Mouse (Mus musculus): Measurements from ENCODE around the gene Usp6nl. TPM values are rescaled to one million over a fixed set of nuclear protein-coding genes. Genes with fewer than 3 reads are reported as not detected.

Gene Usp6nl
- polyA plus RNA-seq, 1 experiment from 2014 or later = 9.5 TPM

DNA sequence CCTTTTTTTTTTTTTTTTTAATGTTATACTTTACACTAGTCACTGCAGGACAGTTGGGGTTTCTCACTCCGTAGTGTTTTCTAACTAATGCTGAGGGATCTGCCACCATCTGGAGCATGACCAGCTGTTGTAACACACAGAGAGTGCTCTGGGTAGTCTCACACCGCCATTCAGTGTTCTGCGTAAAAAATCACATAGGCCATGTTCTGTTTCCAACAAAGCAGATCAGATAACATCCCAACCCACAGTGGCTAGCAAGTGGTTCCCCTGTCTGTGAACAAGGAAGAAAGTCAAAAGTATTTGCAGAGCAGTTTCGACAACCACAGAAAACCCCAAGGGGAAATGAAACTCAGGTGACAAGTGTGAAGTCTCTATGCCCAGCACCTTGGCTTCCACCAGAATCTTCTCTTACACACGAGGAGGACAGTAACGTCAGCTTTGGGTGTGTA lies 13.1 kb upstream of the Usp6nl start:
- no peaks in the 10 kb centered on the region for H3K9me3 ChIP-seq (replicated peaks)
- no peak overlapping the region for H3K4me2 ChIP-seq (replicated peaks)
- no peak overlapping the region for H3K9ac ChIP-seq
- H3K36me3 ChIP-seq = no peaks in the 10 kb centered on the region
- H3K27me3 ChIP-seq = no peaks in the 10 kb centered on the region
- no peak overlapping the region for H3K27ac ChIP-seq (replicated peaks)
- H3K4me1 ChIP-seq = no peaks in the 10 kb centered on the region
- WGBS = 52% methylated on average over 6 of the region's 6 CpGs
- H3K4me3 ChIP-seq (replicated peaks) = no peak overlapping the region
- no peak for ATAC-seq (ENCODE audit: insufficient number of reproducible peaks, low FRiP score, low TSS enrichment, low read depth)

DNA sequence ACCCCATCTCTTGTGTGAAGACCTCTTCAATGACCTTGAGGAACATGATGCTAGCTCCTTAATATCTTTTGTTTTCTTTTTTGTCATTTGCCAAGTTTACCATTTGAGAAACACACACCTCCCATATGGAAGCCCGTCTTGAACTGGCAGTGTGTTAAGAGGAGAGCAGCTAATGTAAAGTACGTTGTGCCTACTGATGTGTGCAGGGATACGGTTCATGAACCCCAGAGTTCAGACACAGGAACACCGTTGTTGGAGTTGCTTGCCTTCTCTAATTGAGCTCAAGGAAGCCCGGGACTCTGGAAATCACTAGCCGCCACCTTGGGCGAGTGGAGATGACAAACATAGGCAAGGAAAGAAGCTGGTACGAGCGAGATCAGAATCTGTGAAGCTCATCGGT lies 9.7 kb upstream of the Usp6nl start:
- no peak for ATAC-seq (ENCODE audit: insufficient number of reproducible peaks, low FRiP score, low TSS enrichment, low read depth)
- Histone ChIP-seq H3K9ac (no peak overlapping the region), H3K9me3 (replicated peaks) (no peaks in the 10 kb centered on the region), H3K4me3 (replicated peaks) (no peak overlapping the region), H3K27me3 (no peaks in the 10 kb centered on the region), H3K36me3 (no peaks in the 10 kb centered on the region), H3K4me1 (no peaks in the 10 kb centered on the region), H3K27ac (replicated peaks) (no peak overlapping the region), H3K4me2 (replicated peaks) (no peak overlapping the region)
- WGBS = 79% methylated on average over 10 of the region's 10 CpGs

DNA sequence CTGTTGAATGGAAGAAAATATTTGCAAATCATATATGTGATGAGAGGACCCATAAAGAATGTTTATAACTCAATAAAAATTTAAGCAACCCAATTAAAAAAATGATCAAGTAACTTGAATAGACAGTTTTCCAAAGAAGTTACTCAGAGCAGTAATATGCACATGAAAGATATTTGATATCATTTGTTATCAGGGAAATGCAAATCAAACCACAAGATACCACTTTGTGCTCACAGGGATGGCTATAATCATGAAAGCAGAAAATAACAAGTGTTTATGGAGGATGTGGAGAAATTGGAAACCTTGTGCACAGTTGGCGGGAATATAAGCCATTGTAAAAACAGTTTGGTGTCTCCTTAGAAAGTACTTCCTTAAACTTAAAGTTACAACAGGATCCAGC lies 8.7 kb upstream of the Usp6nl start:
- H3K4me2 ChIP-seq (replicated peaks) = no peak overlapping the region
- no peaks in the 10 kb centered on the region for H3K36me3 ChIP-seq
- H3K9ac ChIP-seq = no peak overlapping the region
- H3K27me3 ChIP-seq = no peaks in the 10 kb centered on the region
- no peak for ATAC-seq (ENCODE audit: insufficient number of reproducible peaks, low FRiP score, low TSS enrichment, low read depth)
- no peaks in the 10 kb centered on the region for H3K9me3 ChIP-seq (replicated peaks)
- H3K4me1 ChIP-seq = no peaks in the 10 kb centered on the region
- H3K27ac ChIP-seq (replicated peaks) = no peak overlapping the region
- no peak overlapping the region for H3K4me3 ChIP-seq (replicated peaks)
- 83% methylated on average over 1 of the region's 1 CpGs for WGBS

DNA sequence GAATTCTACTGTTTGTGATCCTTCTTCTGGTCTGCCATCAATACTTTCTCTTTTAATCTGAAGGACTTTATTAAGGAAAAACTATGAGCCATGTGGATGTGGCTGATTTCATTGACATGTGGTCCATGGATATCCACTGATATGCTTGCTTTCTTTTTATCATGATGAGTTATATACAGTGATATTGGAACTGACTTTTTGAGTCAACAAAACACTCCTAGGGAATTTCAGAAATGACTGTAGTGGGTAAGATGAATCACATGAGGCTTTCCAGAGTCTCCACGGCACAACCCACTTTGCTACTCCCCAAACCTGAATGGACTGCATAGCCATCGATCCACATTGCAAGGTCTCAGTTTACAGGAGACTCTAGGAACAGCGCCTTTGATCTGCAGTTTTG lies 2.3 kb upstream of the Usp6nl start:
- ATAC-seq (ENCODE audit: insufficient number of reproducible peaks, low FRiP score, low TSS enrichment, low read depth) = no peak
- no peak overlapping the region for H3K4me2 ChIP-seq (replicated peaks)
- no peaks in the 10 kb centered on the region for H3K27me3 ChIP-seq
- no peak overlapping the region for H3K4me3 ChIP-seq (replicated peaks)
- H3K9ac ChIP-seq = no peak overlapping the region
- no peaks in the 10 kb centered on the region for H3K9me3 ChIP-seq (replicated peaks)
- H3K36me3 ChIP-seq = no peaks in the 10 kb centered on the region
- 39% methylated on average over 3 of the region's 3 CpGs for WGBS
- no peak overlapping the region for H3K27ac ChIP-seq (replicated peaks)
- peaks cover 22% of the 10 kb centered on the region for H3K4me1 ChIP-seq

DNA sequence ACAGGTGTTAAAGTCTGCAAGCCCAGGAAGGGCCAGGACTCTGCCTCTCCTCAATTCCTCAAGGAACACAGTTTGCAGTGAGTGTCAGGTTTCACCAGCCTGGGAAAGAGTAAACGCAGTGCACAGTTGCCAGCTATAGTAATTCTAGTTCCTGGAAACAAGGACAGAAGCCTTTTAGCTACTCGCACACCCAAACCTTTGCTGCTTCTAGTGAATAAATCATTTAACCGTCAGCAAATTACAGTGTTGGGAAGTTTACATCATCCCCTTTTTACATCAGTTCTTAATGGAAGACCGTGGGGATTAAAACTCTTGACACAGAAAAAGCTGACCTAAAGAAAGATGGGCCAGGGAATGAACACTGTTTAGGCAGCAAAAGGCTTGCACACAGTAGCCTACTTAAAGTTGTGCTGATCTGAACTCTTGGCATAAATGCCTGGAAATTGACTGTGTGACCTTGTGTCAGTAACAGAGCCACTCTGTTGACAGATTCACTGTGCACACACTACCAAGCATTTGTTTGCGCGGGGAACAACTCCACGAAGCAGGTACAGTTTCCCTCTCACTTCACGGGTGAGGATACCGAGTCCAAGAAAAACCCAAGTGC lies 595 bp upstream of the Usp6nl start:
- peak overlapping the region; percentile 69 for H3K4me2 ChIP-seq (replicated peaks)
- peak overlapping the region; percentile 96 for H3K4me3 ChIP-seq (replicated peaks)
- peak; percentile 32; the same call in 1 of the 2 replicates for ATAC-seq (ENCODE audit: insufficient number of reproducible peaks, low FRiP score, low TSS enrichment, low read depth)
- H3K9me3 ChIP-seq (replicated peaks) = no peaks in the 10 kb centered on the region
- no peaks in the 10 kb centered on the region for H3K36me3 ChIP-seq
- peaks cover 26% of the 10 kb centered on the region for H3K4me1 ChIP-seq
- H3K9ac ChIP-seq = peak overlapping the region; percentile 88
- no peaks in the 10 kb centered on the region for H3K27me3 ChIP-seq
- WGBS = 5% methylated on average over 9 of the region's 9 CpGs
- peak overlapping the region; percentile 98 for H3K27ac ChIP-seq (replicated peaks)

DNA sequence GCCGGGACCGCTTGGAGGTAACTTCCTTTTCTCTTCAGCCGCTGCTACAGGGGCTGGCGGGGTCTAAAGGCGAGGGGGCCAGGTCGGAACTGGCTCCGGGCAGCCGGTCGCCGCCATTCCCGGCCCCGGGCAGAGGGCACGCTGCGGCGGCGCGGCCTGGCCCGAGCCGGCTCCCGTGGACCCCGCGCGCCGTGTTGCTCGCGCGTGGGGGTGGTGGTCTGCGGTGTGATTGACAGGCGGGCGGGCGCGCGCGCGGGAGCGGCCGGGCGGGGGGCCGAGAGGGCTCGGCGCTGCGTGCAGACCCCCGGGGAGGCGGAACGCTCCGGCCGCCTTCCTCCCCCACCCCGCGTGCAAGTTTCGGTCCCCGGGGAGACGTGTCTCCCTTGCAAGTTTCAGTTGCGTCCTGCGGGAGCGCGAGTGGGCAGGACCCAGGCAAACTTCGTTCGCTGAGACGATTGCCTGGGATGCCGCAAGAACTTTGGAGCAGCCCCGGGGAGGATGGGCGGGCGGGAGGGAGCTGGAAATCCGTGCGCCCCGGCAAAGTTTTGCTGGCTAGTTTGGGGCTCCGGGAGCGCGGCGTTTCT lies 563 bp downstream of the Usp6nl start:
- WGBS = under 1% methylated on average over 65 of the region's 70 CpGs

DNA sequence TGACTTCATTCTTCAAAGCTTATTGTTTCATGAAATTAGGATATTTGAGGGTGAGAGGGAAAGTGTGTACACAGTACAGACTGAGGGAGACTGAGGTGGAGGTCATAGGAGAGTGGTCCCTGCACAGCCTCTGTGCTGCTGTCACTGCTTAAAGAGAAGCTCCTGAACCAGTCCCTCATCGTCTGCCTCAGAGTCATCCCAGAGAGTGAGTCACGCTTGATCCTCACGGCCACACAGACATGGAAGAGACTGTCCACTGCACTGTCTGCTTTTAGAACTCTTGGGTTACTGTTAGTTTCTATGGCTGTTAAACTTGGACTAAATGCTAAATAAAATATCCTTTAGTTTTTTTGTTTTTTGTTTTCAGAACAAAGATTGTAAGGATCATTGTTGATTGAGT lies 3.2 kb downstream of the Usp6nl start:
- no peaks in the 10 kb centered on the region for H3K27me3 ChIP-seq
- H3K4me1 ChIP-seq = peaks cover 26% of the 10 kb centered on the region
- no peaks in the 10 kb centered on the region for H3K9me3 ChIP-seq (replicated peaks)
- no peak for ATAC-seq (ENCODE audit: insufficient number of reproducible peaks, low FRiP score, low TSS enrichment, low read depth)
- H3K4me3 ChIP-seq (replicated peaks) = no peak overlapping the region
- H3K27ac ChIP-seq (replicated peaks) = no peak overlapping the region
- H3K4me2 ChIP-seq (replicated peaks) = no peak overlapping the region
- H3K9ac ChIP-seq = no peak overlapping the region
- no peaks in the 10 kb centered on the region for H3K36me3 ChIP-seq
- 78% methylated on average over 3 of the region's 3 CpGs for WGBS

More for the DNA sequence above, 563 bp downstream of the Usp6nl start:
- Histone ChIP-seq H3K4me2 (replicated peaks) (peak overlapping the region; percentile 69), H3K9me3 (replicated peaks) (no peaks in the 10 kb centered on the region), H3K27ac (replicated peaks) (peak overlapping the region; percentile 98), H3K4me1 (peaks cover 26% of the 10 kb centered on the region), H3K27me3 (no peaks in the 10 kb centered on the region), H3K4me3 (replicated peaks) (peak overlapping the region; percentile 96), H3K9ac (peak overlapping the region; percentile 88), H3K36me3 (no peaks in the 10 kb centered on the region)
- ATAC-seq (ENCODE audit: insufficient number of reproducible peaks, low FRiP score, low TSS enrichment, low read depth) = peak; percentile 69

DNA sequence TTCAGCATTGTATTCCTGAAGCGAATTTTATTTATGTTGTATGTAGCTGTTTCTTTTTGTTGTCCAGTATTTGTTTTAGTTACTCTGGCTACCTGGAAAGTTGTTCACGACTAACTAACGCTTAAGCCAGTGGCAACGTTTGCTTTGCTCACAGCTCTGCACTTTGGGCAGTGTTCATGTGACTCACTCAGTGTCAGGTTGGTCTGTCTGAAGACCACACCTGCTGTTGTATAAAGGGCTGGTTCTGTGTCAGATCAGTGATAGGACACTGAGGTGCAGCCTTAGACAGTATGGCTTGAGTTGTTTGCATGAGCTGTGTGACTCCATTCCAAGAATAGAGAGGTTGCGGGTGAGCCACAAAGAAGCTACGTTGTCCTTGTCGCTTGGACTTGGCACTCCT lies 6.5 kb downstream of the Usp6nl start:
- ATAC-seq (ENCODE audit: insufficient number of reproducible peaks, low FRiP score, low TSS enrichment, low read depth) = no peak
- Histone ChIP-seq H3K4me1 (peaks cover 13% of the 10 kb centered on the region), H3K9me3 (replicated peaks) (no peaks in the 10 kb centered on the region), H3K4me2 (replicated peaks) (no peak overlapping the region), H3K27me3 (no peaks in the 10 kb centered on the region), H3K27ac (replicated peaks) (no peak overlapping the region), H3K4me3 (replicated peaks) (no peak overlapping the region), H3K36me3 (no peaks in the 10 kb centered on the region), H3K9ac (no peak overlapping the region)
- WGBS = 81% methylated on average over 7 of the region's 7 CpGs

DNA sequence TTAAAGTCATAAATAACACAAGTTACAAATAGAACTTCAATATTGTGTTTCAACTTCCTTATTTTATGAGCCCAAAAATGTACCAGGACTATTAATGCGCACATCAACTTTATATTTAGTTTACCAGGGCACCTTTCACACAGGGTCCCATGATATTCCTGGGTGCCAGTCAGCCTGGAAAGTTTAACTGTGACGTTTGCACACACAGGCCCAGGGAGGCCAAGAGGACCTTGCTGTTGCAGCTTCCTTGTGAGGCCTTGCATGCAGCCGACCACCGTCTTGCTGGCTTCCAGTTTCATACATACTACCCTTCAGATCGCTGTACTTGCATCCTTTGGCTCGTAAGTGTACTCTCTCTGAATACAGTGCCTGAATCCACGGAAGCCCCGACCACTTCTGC lies 8.3 kb downstream of the Usp6nl start:
- H3K4me3 ChIP-seq (replicated peaks) = no peak overlapping the region
- H3K27ac ChIP-seq (replicated peaks) = no peak overlapping the region
- 0 out of 2 replicates have a peak, but pooled peaks cover 6% of the 10 kb centered on the region for H3K4me1 ChIP-seq
- no peak for ATAC-seq (ENCODE audit: insufficient number of reproducible peaks, low FRiP score, low TSS enrichment, low read depth)
- no peak overlapping the region for H3K4me2 ChIP-seq (replicated peaks)
- 85% methylated on average over 8 of the region's 8 CpGs for WGBS
- no peak overlapping the region for H3K9ac ChIP-seq
- no peaks in the 10 kb centered on the region for H3K27me3 ChIP-seq
- no peaks in the 10 kb centered on the region for H3K36me3 ChIP-seq
- H3K9me3 ChIP-seq (replicated peaks) = no peaks in the 10 kb centered on the region

DNA sequence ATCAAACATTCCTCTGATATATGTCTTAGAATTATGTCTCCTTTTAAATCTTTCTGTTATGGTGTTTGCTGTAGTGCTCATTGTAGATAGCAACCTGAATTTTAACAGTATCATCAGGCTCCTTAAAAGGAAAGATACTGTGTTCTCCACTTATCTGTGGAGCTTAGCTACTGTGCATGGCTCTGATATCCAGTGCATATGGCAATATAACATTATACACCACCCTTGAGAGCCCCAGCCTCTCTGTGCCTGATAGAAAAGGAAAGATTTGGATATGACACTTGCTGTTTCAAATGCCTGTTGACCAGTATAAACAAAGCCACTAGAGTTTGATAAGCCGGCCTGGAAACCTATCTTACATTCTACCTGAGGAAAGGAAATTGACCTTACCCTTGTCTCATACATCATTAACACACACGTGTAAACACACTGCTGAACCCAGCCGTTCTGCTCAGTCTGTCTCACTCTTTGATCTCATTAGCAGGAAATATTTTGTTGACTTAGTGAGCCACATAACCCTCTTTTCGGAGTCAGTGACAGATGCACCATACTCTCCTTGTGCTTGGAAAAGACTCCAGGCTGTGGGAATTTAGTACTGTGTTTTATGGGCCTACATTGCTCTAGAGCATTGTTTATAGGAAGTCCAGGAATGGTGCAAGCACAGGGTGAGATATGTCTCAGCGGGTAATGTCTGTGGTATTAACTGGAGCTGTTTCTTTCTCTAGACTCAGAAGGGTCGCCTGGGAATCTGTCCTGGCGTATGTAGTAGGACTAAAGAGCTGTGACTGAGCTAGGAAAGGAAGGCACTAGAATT lies 9.1 kb downstream of the Usp6nl start:
- Histone ChIP-seq H3K4me2 (replicated peaks) (no peak overlapping the region), H3K9ac (no peak overlapping the region), H3K9me3 (replicated peaks) (no peaks in the 10 kb centered on the region), H3K27me3 (no peaks in the 10 kb centered on the region), H3K27ac (replicated peaks) (no peak overlapping the region), H3K36me3 (no peaks in the 10 kb centered on the region), H3K4me3 (replicated peaks) (no peak overlapping the region), H3K4me1 (0 out of 2 replicates have a peak, but pooled peaks cover 6% of the 10 kb centered on the region)
- no peak for ATAC-seq (ENCODE audit: insufficient number of reproducible peaks, low FRiP score, low TSS enrichment, low read depth)
- WGBS = 67% methylated on average over 7 of the region's 7 CpGs

DNA sequence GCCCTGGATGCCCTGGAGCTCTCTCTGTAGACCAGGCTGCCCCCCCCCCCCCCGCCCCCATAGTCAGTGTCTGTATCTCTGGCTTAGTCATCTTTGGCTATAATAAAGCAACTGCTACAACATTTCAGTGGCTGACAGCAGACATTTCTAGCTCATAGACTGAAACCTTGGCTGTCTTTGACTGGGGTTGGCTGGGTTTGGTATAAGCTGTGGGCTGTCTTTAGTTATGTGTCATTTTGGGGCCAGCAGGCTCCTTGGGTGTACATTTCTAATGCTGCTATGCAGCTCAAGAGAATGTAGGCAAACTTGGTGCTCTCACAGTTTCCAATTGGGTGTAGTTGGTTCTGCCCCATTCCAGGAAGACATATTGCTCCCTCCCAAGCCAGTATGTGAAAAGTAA lies 11.1 kb downstream of the Usp6nl start:
- no peak overlapping the region for H3K4me2 ChIP-seq (replicated peaks)
- no peak for ATAC-seq (ENCODE audit: insufficient number of reproducible peaks, low FRiP score, low TSS enrichment, low read depth)
- no peaks in the 10 kb centered on the region for H3K36me3 ChIP-seq
- no peak overlapping the region for H3K27ac ChIP-seq (replicated peaks)
- no peak overlapping the region for H3K9ac ChIP-seq
- no peaks in the 10 kb centered on the region for H3K9me3 ChIP-seq (replicated peaks)
- H3K4me3 ChIP-seq (replicated peaks) = no peak overlapping the region
- H3K27me3 ChIP-seq = no peaks in the 10 kb centered on the region
- H3K4me1 ChIP-seq = 0 out of 2 replicates have a peak, but pooled peaks cover 11% of the 10 kb centered on the region
- 60% methylated on average over 1 of the region's 1 CpGs for WGBS

Data from embryonic facial prominence, embryonic 15.5 days (tissue).